Mouse (Mus musculus): ENCODE results near the gene Foxp4.

Foxp4 gene

DNA sequence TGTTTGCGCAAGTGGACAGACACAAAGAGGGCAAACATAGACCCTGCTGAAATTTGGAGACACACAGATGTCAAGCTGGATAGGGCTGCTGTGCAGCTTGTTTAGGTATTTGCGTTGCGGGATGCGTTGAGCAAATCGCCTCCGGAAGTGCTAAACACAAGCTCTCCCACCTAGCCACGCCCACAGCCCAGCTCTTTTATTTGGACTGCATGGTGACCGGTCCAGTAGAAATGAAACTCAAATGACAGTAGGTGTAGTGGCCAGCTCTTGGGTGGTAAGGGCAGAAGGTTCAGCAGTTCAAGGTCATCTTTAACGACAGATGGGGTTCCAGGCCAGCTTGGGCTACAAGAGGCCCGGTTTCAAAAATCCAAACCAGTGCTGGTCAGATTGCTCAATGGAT, 1.5 kb upstream of the Foxp4 start:
- no peak for DNase-seq

DNA sequence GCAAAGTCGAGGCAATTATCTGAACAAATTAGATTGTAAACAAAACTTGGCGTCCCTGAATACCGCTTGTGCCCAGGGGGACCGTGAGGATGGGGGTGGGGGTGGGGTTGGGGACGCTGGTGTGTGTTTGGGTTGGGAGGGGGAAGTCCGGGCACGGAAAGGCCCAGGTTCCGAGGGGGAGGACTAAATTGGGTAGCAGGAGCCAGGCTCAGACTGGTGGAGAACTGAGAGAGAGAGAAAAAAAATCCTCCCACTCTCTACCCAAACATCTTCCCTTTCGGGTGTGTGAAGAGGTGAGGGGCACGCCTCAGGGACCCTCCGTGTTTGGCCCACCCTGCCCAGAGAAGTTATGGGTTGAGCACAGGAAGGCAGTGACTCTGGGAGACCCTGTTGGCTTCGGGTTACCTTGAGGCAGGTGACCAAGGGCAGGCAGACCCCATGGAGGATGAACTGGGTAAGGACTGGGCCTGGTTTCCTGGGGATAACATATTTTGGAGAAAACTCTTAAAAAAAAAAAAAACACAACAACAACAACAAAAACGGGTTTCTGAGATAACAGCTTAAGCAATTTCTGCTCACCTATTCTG, 988 bp upstream of the Foxp4 start:
- DNase-seq, result no peak

DNA sequence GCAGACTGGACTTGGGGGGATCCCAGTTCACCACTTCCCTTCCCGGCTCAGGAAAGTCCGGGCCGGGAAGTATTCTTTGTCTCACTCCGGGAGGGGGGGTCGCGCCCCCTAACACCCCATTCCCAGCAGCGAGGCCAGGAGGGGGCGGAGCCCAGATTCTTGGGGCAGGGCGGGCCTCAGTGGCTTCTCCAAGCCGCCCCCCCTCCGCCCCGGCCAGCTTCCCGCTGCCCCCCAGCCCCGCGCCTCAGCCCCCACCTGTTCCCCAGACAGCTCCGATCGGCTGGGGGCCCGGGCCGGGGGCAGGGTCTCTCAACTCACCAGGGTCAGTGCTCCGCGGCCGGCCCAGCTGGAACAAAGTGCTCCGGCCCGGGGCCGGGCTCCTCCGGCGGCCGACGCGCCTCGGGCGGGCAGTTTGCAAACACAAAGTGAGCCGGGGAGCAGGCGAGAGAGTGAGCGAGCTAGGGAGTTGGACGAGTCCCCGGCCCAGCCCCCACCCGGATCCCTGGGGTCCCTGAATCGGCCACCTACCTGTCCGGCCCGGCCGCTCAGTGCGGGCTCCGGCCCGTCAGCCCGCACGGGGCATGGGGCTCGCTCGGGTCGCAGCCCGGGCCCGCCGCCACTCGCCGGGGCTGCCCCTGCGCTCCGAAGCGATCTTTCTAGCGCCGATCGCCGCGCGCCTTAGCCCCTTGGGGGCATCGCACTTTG, 615 bp downstream of the Foxp4 start:
- peak; percentile 64 for DNase-seq

DNA sequence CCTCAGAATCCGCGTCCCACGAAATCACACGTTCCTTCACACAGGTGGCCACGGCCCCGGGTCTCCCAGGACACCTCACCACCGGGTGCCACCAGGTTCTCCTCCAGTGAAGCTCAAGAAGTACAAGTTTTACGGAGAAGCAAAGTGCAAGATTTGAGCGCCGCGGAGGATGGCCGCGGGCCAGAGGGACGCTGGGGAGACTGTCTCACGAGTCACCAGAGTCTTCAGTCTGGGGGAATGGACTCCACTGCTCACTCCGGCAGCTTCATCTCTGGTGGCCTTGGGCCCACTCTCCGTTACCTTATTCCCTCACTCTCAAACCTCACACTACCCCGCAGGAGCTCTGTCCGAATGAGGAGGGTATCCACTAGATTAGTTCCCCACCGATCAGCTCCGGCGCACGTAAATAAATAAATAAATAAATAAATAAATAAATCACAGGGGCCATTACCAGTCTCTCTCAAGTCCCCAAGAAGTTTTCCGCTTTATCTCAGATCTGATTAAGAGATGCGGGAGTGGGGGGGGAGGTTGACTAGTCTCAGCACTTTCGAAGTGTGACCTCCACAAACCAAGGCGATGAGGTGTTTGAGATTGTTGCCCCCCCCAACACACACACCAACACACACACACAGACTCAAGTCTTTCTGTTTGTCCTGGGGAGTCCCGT, 1.3 kb downstream of the Foxp4 start:
- DNase-seq, result peak; percentile 71

DNA sequence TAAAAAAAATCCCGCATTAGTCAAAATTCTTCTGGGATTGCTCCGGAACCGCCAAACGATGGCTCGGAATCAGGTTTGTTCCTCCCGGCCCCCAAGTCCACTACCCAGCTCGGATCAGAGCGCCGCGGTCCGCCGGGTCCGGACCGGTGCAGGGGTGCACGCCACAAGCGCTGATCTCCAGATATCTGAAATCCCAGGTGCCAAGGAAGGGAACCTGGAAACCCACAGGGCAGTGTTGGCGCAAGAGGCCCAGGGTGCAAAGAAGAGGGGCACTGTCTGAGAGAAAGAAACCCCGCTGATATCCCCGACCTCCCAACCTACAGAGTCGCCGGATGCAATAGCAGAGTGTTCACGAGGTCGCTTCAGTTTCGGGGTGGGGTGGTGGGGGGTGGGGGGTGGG, 1.9 kb downstream of the Foxp4 start:
- DNase-seq, result peak; percentile 13

DNA sequence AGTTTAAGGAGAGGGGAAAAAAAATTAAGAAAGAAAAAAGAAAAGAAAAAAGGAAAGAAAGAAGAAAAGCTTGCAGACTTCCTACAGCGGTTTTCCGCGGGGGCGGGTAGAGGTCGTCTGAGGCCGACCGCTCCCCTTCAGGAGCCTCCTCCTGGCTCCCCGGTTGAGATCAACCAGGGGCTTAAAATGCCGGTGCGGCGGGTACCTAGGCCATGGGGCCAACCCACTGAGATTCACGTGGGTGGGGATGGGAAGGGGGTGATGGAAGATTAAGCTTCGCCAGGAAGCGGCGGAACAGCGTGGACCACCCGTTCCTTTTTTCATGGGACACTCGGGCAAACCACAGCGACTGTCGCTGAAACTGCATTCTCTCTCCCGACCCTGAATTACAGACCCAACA, 2.3 kb downstream of the Foxp4 start:
- no peak for DNase-seq

DNA sequence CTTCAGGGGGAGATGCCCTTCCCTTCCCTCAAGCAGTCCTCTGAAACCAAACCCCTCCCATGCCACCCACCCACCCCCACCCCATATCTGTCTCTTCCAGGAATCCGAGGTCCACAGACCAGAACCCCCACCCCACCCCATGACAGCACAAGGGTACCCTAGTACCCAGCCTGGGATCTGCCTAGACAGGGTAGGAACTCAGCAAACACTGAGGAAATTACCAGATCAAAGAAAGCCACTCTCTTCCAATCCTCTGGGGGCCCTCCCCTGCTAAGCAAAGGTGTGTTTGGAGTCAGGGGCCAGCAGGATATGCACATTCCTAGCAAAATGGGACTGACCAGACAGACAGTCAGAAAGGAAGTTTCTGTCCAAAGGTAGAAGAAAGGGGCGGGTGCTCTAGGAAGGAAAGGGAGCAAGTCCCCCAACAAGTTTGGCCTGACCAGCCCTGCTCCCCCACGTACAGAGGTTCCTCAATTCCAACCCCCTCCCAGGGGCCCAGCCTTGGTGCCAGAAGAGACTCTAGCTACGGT, 3.2 kb downstream of the Foxp4 start:
- DNase-seq, result no peak

DNA sequence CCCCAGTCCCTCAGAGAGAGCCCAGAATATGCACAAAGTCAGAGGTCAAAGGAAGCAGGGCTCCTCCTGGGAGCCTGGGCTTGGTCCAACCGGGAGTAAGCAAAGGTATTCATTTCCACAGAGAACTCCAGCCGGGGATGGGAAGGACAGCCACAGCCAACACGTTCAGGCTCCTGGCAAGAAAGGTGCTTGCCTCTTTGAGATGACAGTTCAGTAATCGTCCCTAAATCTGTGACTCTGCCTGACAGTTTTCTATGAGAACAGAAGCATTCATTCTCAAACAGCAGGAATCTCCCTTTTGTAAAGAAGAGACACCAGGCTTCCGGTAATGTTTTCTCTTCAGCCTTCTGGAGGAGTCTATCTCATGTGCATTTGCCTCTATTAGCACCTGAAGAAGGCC, 4.6 kb downstream of the Foxp4 start:
- no peak for DNase-seq

DNA sequence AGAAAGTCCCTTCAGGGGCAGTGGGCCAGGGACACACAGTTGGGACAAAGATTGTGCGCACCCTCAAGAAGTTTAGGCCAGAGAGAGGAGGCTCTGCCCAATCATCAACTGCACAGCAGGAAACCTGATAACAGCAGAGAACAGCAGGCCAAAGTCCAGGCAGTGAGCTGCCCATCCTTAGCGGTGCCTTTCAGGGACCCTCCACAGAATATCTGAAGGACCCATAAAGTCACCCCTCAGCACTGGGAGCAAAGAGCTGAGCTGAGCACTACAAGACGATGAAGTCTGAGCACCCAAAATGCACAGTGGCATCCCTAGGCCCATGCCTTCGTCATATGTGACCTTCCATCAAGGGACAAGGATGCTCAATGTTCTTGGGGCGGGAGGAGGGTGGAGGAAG, 6.5 kb downstream of the Foxp4 start:
- no peak for DNase-seq

DNA sequence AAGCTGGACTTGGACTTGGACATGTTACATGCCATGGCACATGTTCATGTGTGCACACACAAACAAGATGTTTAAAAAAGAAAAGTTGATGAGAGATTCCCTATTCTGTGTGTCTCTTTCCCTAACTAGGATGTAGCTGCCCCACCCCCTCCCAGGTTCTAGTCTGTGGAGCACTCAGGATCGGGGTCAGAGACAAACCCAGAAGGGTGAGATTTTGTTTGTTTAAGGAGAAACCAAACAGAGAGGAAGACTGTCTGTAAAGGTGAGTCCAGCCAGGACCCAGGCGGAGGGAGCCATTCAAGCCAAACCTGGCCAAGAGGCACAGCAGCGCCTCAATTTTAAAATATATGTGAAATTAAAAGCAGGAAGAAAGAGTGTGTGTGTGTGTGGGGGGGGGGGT, 7.2 kb downstream of the Foxp4 start:
- no peak for DNase-seq

DNA sequence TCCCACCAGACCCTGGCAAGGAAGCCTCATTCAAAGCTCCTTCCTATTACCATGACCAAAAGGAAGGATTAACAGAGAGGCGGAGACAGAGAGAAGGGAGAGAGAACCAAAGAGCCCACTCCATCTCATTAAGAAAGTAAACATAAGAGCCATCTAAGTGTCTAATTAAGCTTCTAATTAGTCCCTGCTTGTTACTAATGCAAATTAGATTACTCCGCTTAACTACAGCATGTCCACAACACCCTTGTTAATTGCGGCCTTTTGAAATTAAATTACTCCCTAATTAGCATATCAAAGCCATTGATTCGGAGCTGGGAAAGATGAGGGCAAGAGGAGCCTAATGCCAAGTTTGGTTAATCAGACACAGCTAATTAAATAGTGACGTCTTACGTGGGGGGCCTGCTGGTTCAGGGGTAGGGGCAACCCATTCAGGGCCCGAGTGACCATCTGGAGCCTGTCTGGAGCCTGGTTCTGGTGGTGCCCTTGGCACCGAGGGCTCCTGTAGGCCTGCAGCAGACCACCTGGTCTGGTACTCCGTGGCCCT, 9.7 kb downstream of the Foxp4 start:
- DNase-seq, result no peak

DNA sequence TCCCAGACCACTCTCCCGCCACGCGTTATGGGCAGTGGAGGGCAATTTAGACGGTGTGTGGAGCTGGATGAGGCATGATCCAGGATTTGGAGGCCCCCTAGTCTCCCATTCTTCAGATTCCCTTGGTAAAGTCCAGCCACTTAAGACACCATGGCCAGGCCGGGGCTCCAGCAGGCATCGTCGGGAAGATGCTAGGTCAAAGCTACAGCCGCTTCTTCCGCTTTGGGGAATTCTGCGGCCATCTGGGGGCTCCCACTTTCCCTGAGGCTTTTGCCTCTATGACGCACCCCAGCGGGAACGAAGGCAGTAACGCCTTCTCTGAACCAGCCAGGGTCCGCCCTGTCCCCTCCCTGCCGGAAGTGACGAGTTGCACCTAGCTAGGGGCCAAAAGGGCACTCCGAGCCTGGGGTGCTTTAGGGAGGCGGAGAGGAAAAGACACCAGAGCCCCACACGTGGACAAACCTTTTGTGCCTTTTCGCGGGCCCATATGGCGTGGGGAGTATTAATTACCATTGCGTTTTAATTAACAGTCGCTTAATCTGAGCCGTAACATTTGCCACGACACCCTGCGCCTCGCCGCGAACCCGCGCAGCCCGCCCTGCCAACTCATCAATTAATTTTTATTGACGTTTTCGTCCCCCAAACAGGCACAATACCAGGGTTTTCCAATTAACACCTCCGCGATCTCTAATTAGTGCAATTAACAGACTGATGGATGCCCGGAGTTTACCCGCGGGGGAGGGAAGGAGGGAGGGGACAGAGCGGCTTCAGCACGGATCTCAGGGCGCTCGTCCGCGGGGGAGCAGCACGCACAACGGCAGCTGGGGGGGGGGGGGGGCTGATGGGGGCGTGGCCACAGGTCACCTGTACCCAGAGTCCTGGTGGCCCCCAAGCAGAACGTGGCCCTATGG, 15.1 kb downstream of the Foxp4 start:
- peak; percentile 75 for DNase-seq

DNA sequence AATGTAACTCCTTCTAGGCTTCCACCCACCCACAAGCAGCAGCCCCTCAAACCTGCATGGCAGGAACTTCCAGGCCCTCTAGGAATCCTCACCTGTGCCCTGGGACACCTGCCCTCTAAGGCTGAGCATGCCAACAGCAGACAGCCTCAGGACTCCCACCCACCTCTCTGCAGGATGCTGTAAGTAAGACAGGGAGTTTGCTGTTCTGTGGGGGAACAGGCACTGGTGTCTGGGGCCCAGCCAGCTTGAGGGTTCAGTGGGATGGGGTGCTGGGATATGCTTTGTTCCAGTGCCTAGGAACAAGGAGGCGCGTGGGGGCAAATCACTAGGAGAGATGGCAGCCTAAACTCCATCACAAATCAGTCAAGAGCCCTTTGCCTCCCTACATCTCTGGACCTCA, 16.4 kb downstream of the Foxp4 start:
- DNase-seq, result no peak

DNA sequence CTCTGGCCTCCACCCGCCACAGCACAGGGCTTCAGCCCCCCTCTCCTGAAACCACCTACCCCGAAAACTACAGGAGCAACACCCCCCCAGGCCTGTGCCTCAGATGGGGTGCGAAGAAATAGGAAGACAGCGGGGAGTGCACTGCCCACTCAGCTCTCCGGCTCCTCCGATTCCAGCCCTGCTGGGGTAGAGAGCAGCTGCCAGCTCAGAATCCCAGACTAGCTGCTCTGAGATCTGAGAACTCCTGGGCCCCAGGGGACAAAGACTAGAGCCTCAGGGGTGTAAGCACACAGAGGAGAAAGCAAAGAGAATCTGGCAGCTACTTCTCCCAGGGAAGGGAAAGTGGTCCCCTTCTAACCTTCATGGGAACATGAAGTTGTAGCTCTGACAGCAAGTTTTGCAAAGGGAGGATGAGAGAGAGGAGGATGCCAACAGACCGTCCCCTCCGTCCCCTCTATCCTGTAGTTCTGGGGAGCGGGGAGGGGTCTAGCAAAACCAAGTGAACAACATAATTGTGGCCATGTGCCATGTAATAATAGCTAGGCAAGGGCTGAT, 17.0 kb downstream of the Foxp4 start:
- no peak for DNase-seq

DNA sequence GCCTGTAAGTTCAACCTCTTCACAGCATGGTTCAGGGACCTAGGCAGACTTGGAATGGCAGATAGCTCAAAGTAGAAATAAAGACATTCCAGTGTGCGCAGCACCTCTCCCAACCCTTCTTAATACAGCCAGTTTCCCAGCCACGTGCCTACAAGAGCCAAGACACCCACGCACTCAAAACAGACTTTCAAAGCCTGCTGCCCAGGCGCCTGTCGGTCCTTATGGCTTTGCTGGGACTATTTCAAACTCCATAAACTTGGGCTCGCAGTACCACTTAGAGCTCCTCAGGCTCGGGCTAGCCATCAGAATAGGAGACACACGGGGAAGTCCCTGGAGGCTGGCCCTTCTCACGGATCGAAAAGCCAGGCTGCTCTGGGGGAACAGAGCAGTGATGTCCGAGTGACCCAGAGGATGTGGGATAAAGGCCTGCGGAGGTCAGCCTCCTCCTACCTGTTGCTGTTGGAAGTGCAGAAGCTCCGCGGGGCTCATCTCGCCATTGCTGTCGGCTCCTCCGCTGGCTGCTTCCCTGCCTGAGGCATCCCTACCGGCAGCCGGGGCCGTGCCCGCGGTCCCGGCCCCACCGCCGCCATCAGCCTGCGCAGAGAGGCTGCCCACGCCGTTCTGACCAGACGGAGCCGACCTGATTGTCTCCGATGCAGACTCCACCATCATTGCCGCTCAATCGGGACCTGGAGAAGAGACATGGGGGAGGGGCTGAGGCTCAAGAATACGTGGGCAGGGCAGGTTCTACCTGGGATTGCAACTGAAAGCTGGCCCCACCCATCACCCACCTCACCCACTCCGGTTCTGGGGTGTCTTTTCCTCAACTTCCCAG, 20.4 kb downstream of the Foxp4 start:
- DNase-seq, result no peak

DNA sequence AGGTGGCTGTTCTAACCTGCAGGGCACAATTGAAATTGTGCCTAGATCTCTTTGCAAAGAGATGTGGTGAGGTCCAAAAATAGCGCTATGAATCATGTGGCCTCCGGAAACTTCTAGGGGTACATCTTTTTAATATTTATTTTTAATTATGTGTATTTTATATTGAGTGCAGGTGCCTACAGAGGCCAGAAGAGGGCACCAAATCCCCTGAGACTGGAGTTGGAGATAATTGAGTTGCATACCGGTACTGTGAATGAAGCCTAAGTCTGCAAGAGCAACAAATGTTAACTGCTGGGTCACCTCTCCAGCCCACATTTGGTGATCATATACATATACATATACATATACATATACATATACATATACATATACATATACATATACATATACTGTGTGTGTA, 22.7 kb downstream of the Foxp4 start:
- DNase-seq, result peak; percentile 14

DNA sequence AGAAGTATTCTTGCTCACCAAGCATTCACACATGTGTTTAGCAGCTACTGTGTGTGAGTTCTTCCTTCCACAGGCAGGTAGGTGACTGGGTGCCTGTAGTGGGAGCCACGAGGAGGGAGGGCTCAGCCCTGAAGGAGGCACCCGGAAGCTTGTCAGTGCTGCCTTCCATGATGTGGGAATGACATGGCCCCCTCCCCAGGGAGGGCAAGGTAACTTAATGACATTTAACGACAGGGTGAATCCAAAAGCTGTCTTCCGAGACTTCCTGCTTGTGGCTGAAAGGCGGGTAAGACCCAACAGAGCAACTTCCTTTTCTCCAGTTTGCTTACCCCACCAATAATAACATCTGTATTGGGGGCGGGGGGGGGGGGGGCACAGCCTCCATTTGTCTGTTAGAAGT, 23.7 kb downstream of the Foxp4 start:
- no peak for DNase-seq

DNA sequence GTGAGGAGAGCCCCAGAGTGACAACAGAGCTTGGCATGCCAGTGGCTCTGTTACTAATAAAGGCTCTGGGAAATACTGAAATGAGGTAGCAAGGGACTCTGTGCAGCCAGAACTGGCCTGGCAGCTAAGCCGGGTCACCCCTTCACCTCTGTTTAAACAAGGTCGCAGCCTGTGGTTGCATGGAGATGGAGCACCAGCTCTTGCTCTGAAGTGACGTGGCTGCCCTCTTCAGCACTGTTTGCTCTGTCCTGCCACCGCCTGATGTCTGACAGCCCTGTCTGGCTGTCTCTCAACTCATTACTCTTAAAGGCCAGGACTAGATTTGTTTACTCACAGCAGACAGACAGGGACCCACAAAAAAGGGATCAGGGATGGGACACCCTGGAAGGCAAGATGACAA, 25.3 kb downstream of the Foxp4 start:
- no peak for DNase-seq

DNA sequence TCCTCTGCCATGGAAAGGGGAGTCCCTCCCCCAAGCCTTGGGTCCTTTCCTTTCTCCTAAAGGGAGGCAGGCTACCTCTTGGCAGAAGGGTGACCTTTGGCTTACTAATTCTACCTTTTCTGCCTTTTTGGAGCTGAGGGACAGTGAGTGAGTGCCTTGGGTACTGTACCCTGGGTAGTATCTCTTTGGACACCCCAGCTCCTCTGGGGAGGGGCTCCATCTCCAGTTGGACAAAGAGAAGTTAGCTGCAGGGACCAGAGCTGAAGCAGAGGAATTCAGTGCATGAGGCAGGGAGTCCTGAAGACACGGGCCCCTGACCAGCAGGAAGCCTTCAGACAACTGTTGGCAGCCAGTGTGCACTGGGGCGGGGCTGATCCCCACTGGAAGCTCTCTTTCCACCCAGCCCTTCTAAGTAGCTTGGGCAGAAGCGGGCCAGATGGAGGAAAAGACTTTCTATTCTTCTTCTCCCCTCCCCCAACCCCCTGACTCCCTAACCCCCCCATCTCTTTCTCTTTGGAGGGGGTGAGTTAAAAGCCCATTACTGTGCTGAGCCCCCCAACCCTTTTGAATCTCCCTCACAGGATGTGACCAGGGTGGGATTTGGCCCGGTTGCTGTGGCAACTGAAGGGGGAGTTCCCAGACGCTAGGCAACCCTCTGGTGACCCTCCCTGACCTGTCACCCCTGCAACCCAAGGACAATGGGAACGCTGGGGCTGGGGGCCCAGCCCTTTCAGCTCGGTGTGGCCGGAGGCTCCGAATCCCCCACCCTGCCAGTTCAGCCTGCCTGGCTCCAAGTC, 26.3 kb downstream of the Foxp4 start:
- peak; percentile 34 for DNase-seq

DNA sequence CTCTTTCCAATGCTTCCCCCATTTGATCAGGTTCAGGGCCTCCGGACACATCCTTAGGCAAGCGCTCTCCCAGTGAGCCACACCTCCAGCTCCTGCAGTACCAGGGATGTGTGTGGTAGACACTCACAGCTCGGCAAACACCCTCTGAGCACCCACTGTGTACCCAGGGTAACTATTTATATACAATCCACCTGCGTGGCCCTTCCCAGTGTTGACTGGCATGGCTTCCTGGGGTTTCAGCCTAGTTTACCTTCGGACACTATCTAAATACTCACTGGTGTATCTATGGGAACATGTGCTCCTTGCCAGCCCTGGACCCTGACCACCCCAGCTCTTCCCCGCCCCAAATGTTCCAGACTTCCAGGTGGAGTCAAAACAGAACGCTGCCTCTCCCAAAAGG, 34.7 kb downstream of the Foxp4 start:
- no peak for DNase-seq

DNA sequence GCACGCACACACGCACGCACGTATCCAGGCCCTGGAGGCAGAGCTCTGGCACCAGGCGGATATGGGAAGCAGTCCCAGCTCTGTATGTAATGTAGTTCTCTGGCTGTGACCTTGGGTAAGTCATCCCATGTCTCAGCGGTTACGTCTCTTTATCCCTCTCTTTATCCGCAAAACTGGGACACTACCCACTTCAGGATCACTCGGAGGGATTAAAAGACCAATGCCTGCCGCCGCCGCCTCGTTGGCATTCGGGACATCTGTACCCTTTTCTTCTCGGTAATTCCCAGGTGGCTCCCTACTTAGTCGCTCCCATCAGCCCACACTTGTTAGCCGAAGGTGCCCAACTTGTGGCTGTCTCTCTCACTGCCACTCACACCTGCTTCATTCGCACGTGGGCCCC, 35.2 kb downstream of the Foxp4 start:
- no peak for DNase-seq

All from kidney, adult 18-20 months (tissue).